Mouse (Mus musculus) fibroblast of lung, adult 2 months (primary cell): ENCODE measurements at regions not wholly inside any gene's neighbourhood (a gene's known extent, or its start where the extent isn't known, plus 50 kb on each side); places are given as distances from the start of the nearest gene placed in this dataset.
"Not testable (repeated sequence)": the region's sequence is repeated elsewhere in the genome, so short reads cannot be mapped to it uniquely, and the experiment has no call there.

ENCODE experiments used
- DNase-seq: peaks from one replicate; pipeline ENCODE4 v3.0.0-alpha.2; 2011; ENCODE audit warnings: low read depth

DNA sequence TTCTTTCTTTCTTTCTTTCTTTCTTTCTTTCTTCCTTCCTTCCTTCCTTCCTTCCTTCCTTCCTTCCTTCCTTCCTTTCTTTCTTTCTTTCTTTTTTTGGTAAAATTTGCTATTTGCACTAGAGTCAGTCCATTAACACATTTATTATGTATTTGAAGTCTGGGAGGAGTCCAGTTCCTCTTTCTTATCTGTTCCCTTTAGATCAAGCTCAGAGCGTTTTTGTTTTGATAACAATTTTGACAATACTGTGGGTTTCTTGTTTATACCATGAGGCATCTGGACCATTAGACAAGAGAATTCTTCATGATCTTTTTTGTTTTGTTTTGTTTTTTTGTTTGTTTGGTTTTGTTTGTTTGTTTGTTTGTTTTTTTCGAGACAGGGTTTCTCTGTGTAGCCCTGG is 52.3 kb upstream of the Cttnbp2 start:
- not testable (repeated sequence) for DNase-seq

GRCm38 (mm10) chr6:18569221-18569620 is 54.6 kb upstream of the Cttnbp2 start:
- no peak for DNase-seq

DNA sequence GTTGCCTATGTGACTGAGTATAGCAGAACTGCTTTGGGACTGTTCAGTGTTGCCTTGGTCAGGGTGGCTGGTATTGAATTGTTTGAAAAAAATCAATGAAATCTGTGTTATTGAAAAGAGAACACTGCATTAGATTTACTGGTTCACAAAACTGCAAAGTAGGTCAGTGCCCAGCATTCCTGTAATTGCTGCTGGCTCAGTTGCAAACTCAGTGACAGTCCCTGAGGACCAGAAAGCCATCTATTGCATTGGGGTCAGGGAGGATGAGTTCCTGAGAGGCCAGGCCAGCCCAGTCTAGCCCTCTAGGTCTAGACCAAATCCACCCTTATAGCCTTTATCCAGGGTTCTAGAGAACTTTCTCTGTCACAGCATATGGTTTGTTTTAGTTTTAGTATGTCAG is 63.9 kb upstream of the Cttnbp2 start:
- no peak for DNase-seq

- no peak for DNase-seq
Observed at GRCm38 (mm10) chr6:18589436-18589835, 74.8 kb upstream of the Cttnbp2 start.

- DNase-seq: no peak
Observed at GRCm38 (mm10) chr6:18596680-18597079, 82.0 kb upstream of the Cttnbp2 start.

DNA sequence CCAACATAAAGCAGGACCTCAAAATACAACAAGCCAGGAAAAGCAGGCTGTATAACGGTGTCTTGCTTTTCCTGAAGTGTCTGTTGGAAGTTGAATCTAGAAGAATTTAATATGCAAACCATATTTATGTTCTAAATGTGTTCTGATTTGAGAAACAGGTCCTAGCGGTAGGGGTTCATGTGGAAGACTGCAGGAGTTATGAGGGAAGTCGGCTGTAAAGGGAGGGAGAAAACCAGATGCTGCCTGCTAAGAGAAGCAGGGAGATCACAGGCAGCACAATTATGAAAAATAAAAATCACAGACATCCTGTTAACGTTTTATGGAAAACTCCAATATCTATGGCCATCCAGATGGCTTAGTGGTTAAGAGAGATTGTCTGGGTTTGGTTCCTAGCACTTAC is 85.0 kb upstream of the Cttnbp2 start:
- no peak for DNase-seq

- peak; percentile 14 for DNase-seq
Observed at GRCm38 (mm10) chr6:18601926-18602325, 87.3 kb upstream of the Cttnbp2 start.

- DNase-seq: no peak
Observed at GRCm38 (mm10) chr6:18621372-18622262, 107.0 kb upstream of the Cttnbp2 start.

GRCm38 (mm10) chr6:18628591-18628990 is 113.9 kb upstream of the Cttnbp2 start:
- no peak for DNase-seq

DNA sequence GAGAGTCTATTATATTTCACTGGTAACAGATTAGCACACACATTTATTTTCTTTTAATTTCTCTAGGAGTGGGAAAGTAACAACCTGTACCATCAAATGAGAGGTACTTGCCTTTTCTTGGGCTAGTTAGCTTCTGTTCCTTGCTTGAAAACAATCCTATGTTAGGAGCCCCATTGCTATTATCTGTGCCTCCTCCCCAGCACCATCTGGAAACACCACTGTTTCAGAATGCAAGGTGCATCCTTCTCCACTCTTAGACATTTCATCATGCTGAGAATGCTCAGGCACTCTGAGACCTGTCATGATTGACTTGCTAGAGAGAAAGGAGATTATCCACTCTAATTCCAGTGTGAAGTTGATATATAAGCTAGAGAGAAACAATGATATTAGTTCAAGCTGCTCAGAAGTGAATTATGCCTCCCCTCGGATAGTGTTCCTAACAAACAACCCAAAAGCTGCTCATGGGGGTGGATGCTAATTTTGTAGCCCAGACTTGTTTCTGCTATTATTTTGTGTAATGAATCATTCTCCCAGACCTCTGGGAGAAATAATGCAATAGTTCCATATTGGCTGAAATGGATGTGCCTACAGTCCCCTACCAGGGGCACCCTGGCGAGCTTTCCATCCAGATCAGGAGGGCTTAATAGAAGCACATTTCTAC is 119.0 kb upstream of the Cttnbp2 start:
- DNase-seq: no peak

DNA sequence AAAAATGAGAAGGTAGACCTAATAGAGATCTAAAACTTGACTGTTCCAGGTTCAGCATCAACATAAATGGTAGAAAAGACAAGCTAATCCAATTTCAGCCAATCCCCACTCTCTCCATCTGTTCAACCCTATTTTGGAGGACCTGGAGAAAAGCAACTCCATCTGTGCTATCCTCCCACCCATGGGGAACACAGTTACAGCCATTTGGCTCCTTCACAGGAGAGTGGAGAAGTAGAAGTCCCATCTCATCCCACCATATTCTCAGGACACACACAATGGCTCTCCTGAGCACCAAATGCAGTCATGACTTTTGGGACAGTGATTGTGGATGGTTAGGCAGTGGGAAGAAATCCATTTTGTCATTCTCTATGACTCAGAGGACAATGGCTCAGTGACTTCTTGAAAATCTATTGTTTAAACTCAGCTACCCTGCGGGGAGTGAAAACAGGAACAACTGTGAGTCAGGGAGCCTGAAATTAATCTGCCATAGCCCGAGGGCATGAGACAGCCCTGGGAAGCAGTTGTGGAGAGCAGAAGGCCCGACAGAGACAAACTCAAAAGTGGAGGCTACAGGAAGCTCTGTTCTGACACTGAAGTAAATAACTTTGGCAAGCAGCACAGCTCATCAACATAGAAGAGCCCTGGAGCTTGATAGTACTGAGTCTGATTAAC is 125.2 kb upstream of the Cttnbp2 start:
- no peak for DNase-seq

- DNase-seq: no peak
Observed at GRCm38 (mm10) chr6:18648898-18649591, 134.4 kb upstream of the Cttnbp2 start.

DNA sequence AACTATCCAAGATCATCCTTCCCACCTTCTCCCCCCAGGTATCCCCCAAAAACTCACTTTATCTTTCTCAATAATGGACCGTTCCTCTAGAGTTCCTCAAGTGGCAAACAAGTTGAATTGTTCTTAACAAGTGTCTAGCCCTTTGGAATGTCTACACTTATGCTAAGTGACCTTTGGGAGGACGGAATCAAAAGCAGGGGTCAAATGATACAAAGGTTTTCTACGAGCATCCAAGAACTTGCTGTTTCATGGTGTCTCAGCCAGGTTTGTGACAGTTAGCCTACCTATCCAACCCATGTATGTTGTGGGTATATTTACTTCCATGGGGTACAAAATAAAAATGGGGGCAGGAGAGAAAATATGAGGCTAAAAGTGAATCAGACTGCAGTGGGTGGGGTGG is 136.7 kb upstream of the Cttnbp2 start:
- DNase-seq: no peak

DNA sequence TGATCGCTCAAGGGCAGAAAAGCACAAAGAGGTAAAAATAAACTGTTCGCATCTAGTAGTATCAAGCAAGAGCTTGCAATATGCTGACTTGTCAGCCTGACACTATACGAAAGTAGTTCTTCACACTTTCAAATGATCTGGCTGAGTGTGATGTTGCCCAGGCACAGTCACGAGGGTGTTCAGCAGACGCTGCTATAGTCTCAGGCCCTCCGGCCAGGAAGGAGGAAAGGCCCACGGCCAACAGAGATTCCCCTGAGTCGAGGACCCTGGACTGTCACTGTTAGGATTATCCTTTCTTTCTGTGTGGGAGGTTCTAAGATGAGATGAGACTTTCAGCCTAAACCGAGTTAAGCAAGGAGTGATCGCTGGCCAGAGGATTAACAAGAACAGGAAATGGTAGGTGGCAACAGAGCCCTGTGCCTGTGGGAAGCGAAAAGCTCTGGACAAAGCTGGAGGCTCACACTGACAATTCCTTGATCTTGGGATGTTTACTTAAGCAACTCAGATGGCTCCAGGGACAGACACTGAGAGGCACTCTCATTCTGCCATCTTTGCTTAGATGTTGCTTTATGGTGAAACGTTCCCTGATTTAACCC is 137.5 kb upstream of the Cttnbp2 start:
- DNase-seq: no peak

DNA sequence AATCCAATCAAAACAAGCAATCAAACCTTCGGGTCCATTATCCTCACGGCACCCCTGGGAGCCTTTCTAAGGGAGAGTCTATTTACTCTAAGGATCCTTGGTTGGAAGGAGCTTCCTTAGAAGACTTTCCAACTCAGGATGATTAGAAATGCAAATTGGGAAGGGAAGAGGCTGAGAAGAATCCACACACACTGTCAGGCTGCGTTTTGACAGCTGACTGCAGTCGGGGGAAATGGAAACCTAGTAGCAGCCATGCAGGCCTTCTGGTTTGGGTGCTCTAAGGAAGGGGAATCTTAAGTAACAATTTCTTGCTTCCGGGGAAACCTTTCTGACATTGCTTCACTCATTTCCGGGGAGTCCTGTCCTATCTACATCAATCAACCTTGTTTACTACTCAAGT is 139.6 kb upstream of the Cttnbp2 start:
- DNase-seq: no peak

DNA sequence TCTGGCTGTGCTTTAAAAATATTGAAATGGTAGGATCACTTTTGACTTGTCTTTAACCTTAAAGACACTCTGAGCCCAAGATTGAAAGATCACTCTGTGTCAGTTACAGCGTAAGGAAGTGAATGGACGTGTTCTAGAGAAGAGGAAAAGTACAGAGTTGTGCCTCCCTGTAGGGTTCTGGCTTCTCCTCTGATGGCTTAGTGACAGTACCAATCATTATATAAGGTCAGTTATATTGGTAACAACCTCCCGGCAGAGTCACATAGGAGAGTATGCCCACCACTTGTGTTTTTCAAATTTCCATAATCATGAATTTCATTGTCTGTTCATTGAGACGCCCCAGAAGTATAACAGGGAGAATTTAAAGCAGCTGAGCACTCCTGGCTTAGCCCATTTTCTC is 141.6 kb upstream of the Cttnbp2 start:
- no peak for DNase-seq

DNA sequence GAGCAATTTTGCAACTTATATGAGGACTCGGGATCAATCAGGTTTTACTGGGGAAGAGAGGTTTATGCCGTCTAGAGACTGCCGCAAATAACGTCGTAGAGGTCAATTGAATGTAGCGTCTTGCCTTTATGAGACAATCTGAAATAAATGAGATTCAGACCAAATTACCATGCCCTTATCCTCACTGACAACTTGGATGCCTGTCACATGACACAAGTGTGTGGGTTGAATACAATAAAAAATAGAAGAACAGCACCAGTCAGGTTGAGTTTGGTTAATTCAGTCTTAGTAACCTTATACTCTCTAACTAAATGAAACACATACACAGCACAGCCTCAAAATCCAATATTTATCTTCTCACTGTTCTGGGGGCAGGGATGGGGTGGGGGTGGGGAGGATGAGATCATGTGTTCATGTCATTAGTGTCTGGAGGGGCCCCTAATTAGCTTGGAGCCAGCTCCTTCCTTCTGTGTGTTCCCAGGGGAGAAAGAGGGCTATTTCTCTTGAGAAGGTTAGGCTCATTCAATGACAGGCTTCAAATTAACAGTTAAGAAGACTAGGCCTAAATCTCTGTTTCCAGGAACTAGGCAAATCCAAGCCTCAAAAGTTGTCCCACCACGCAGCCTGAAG is 142.2 kb upstream of the Cttnbp2 start:
- DNase-seq: no peak

GRCm38 (mm10) chr6:18664687-18665086 is 150.0 kb upstream of the Cttnbp2 start:
- DNase-seq: no peak

DNA sequence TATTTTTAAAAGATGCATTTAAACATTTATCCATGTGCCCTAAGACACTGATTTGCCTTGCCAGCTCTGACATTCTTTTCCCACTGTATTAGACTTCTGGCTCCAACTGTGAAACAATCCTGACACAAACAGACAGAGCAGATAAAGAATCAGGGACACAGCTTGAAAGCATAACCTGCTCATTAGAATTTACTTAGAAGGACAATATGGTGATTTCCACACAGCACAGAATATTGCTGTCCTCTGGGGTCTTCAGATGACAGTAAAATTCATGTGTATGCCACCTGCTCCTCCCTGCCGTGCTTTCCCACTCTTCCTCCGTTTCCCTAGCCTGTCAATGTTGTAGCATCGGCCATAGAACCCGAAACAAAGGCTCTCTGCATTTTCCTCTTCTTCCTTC is 151.3 kb upstream of the Cttnbp2 start:
- no peak for DNase-seq

DNA sequence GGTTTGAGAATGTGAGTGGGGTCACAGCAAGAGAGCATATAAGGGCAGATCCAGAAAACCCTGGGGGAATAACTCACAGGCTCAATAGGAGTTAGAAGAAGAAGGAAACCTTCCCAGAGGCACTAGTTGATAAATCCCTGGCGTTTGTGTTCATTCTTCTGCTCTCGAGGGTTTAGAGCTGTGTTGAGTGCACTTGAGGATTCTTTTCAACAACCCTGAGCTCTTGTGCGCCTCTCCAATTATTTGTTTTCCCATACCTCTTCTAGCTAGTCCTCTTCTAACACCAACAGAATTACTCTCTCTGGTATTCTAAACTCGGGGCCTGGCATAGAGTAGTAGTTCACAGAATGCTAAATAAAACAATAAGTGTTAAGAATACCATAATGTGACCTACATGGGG is 151.9 kb upstream of the Cttnbp2 start:
- no peak for DNase-seq

DNA sequence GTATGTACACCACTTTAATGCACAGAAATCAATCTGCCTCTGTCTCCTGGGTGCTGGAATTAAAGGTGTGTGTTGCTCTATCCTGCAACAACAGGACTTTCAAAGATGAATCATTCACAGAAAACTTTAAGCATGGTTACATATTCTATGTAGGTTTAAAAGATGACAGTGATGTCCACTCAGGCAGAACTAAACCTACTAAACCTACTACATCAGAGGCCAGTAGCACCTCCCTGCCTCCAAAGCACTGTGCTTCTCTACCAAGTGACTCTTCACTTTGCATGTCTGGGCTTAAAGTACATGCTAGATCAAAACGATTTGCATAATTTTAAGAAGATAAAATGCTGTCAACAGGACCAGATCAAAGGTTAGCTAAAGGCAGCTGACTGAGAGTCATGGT is 156.0 kb upstream of the Cttnbp2 start:
- DNase-seq: no peak
